Mouse (Mus musculus): ENCODE results near the gene Cpt1a. TPM values are rescaled to one million over a fixed set of nuclear protein-coding genes. Genes with fewer than 3 reads are reported as not detected.

Gene Cpt1a
- polyA plus RNA-seq (2012): 2.1 and 2.3 TPM in 2 replicates

GRCm38 (mm10) chr19:3322261-3322969, at the start of gene Cpt1a:
Gene Cpt1a, plus strand, starts transcription at chr19:3322334.
- no peak for TF ChIP-seq GATA1 (IDR thresholded peaks at IDR 0.05; ENCODE audit: low read length)

- TF ChIP-seq GATA1 (IDR thresholded peaks at IDR 0.05; ENCODE audit: low read length): no peak
These were observed 48.8 kb upstream of the Cpt1a start for GRCm38 (mm10) chr19:3273331-3273730.

GRCm38 (mm10) chr19:3275744-3276365, 46.3 kb upstream of the Cpt1a start:
- no peak for TF ChIP-seq GATA1 (IDR thresholded peaks at IDR 0.05; ENCODE audit: low read length)

GRCm38 (mm10) chr19:3281886-3282285, 40.2 kb upstream of the Cpt1a start:
- TF ChIP-seq GATA1 (IDR thresholded peaks at IDR 0.05; ENCODE audit: low read length): no peak

GRCm38 (mm10) chr19:3282572-3283467, 39.3 kb upstream of the Cpt1a start, which contains the start of the genes Mrpl21 and Ighmbp2:
Gene Mrpl21, plus strand, starts transcription at chr19:3282901.
Gene Ighmbp2, minus strand, starts transcription at chr19:3283017.
- no peak for TF ChIP-seq GATA1 (IDR thresholded peaks at IDR 0.05; ENCODE audit: low read length)

GRCm38 (mm10) chr19:3289006-3289405, 33.1 kb upstream of the Cpt1a start:
- no peak for TF ChIP-seq GATA1 (IDR thresholded peaks at IDR 0.05; ENCODE audit: low read length)

GRCm38 (mm10) chr19:3292028-3292427, 30.1 kb upstream of the Cpt1a start:
- TF ChIP-seq GATA1 (IDR thresholded peaks at IDR 0.05; ENCODE audit: low read length): no peak

GRCm38 (mm10) chr19:3292993-3293392, 29.1 kb upstream of the Cpt1a start:
- TF ChIP-seq GATA1 (IDR thresholded peaks at IDR 0.05; ENCODE audit: low read length): no peak

- TF ChIP-seq GATA1 (IDR thresholded peaks at IDR 0.05; ENCODE audit: low read length): no peak
These were observed 26.9 kb upstream of the Cpt1a start for GRCm38 (mm10) chr19:3295245-3295644.

- no peak for TF ChIP-seq GATA1 (IDR thresholded peaks at IDR 0.05; ENCODE audit: low read length)
These were observed 25.1 kb upstream of the Cpt1a start for GRCm38 (mm10) chr19:3297034-3297433.

- TF ChIP-seq GATA1 (IDR thresholded peaks at IDR 0.05; ENCODE audit: low read length): no peak
These were observed 24.4 kb upstream of the Cpt1a start for GRCm38 (mm10) chr19:3297775-3298174.

GRCm38 (mm10) chr19:3304017-3304416, 18.1 kb upstream of the Cpt1a start:
- no peak for TF ChIP-seq GATA1 (IDR thresholded peaks at IDR 0.05; ENCODE audit: low read length)

- no peak for TF ChIP-seq GATA1 (IDR thresholded peaks at IDR 0.05; ENCODE audit: low read length)
These were observed 14.8 kb upstream of the Cpt1a start for GRCm38 (mm10) chr19:3307175-3307949.

GRCm38 (mm10) chr19:3319341-3319740, 2.8 kb upstream of the Cpt1a start:
- TF ChIP-seq GATA1 (IDR thresholded peaks at IDR 0.05; ENCODE audit: low read length): no peak

- TF ChIP-seq GATA1 (IDR thresholded peaks at IDR 0.05; ENCODE audit: low read length): no peak
These were observed 2.0 kb upstream of the Cpt1a start for GRCm38 (mm10) chr19:3320086-3320485.

Data from G1E-ER4 (cell line).